Mouse (Mus musculus): ENCODE results near the gene Ermp1. TPM values are rescaled to one million over a fixed set of nuclear protein-coding genes. Genes with fewer than 3 reads are reported as not detected.
A peak's percentile ranks its signal among the peaks of the same experiment; 100 is the strongest.

Gene Ermp1
- polyA plus RNA-seq, 1 experiment: 11.7 TPM

DNA sequence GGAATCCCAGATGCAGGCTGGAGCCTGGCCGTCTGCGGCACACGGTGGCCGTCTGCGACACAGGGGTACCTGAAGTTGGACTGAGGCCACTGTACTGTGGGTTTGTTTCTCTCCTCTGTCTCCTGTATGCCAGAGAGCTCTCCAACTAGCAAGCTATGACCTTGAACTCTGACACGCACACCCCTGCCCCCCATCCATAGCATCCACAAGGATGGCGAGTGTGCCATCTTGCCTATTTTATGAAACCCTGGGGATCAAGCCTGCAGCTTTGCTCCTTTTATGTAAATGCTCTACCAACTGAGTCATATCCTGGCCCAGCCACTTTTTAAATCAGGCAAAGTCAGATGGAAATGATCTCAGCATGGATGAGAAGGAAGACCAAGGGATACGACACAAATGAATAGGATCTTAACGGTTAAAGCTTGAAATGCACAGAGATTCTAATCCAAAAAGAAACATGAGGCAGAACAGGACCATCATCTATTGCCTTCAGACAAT, 5.6 kb upstream of the Ermp1 start:
- Histone ChIP-seq H3K4me1 (ENCODE audit: control insufficient read depth, insufficient read depth, low read length) (no peaks in the 10 kb centered on the region), H3K27ac (ENCODE audit: insufficient read depth, low read depth, low read length) (no peak overlapping the region), H3K4me3 (ENCODE audit: insufficient read depth, low read length) (no peak overlapping the region)
- no peak for TF ChIP-seq POLR2A (IDR thresholded peaks at IDR 0.05; ENCODE audit: borderline replicate concordance, low read depth, low read length)

DNA sequence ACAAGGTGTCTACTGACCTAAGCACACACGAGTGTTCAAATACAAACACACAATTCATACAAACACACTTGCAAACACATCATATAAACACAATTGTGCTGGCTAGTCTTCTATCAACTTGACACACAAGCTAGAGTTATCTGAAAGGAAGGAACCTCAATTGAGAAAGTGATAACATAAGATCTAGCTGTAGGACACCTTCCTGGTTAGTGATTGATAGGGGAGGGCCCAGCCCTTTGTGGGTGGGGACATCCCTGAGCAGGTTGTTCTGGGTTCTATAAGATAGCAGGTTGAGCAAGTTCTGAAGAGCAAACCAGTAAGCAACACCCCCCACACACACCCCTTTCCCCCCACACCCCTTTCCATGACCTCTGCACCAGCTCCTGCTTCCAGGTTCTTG, 1.5 kb upstream of the Ermp1 start:
- no peak for TF ChIP-seq POLR2A (IDR thresholded peaks at IDR 0.05; ENCODE audit: borderline replicate concordance, low read depth, low read length)
- no peak for TF ChIP-seq CTCF (IDR thresholded peaks at IDR 0.05; ENCODE audit: low read depth, low read length)
- Histone ChIP-seq H3K4me1 (ENCODE audit: control insufficient read depth, insufficient read depth, low read length) (no peaks in the 10 kb centered on the region), H3K27ac (ENCODE audit: insufficient read depth, low read depth, low read length) (no peak overlapping the region), H3K4me3 (ENCODE audit: insufficient read depth, low read length) (no peak overlapping the region)

GRCm38 (mm10) chr19:29648550-29648914, 317 bp upstream of the Ermp1 start:
- Histone ChIP-seq H3K4me3 (ENCODE audit: insufficient read depth, low read length) (no peak overlapping the region), H3K27ac (ENCODE audit: insufficient read depth, low read depth, low read length) (no peak overlapping the region), H3K4me1 (ENCODE audit: control insufficient read depth, insufficient read depth, low read length) (no peaks in the 10 kb centered on the region)
- TF ChIP-seq POLR2A (IDR thresholded peaks at IDR 0.05; ENCODE audit: borderline replicate concordance, low read depth, low read length): no peak
- TF ChIP-seq CTCF (IDR thresholded peaks at IDR 0.05; ENCODE audit: low read depth, low read length): no peak

DNA sequence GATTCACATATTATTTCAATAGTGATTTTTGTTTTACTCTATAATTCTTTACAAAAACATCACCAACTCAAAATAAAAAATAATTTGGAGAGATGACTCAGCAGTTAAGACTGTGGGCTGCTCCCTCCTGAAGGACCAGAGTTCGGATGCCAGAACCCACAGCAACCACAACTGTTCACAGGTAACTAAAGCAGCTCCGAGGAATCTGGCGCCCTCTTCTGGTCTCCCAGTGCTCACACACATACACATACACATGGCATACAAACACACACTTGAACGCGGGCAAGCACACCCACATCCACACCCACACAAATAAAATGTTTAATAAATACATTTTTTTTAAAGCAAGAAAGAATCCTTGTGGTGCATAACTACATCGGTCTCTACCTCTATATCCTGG, 3.5 kb downstream of the Ermp1 start:
- Histone ChIP-seq H3K27ac (ENCODE audit: insufficient read depth, low read depth, low read length) (no peak overlapping the region), H3K4me3 (ENCODE audit: insufficient read depth, low read length) (no peak overlapping the region), H3K4me1 (ENCODE audit: control insufficient read depth, insufficient read depth, low read length) (peaks cover 12% of the 10 kb centered on the region)
- TF ChIP-seq CTCF (IDR thresholded peaks at IDR 0.05; ENCODE audit: low read depth, low read length) (peak; percentile 50), POLR2A (IDR thresholded peaks at IDR 0.05; ENCODE audit: borderline replicate concordance, low read depth, low read length) (no peak)

- peaks cover 12% of the 10 kb centered on the region for H3K4me1 ChIP-seq (ENCODE audit: control insufficient read depth, insufficient read depth, low read length)
- H3K4me3 ChIP-seq (ENCODE audit: insufficient read depth, low read length): no peak overlapping the region
- no peak overlapping the region for H3K27ac ChIP-seq (ENCODE audit: insufficient read depth, low read depth, low read length)
- TF ChIP-seq CTCF (IDR thresholded peaks at IDR 0.05; ENCODE audit: low read depth, low read length): no peak
- no peak for TF ChIP-seq POLR2A (IDR thresholded peaks at IDR 0.05; ENCODE audit: borderline replicate concordance, low read depth, low read length)
Observed at GRCm38 (mm10) chr19:29643194-29643922, 4.9 kb downstream of the Ermp1 start.

DNA sequence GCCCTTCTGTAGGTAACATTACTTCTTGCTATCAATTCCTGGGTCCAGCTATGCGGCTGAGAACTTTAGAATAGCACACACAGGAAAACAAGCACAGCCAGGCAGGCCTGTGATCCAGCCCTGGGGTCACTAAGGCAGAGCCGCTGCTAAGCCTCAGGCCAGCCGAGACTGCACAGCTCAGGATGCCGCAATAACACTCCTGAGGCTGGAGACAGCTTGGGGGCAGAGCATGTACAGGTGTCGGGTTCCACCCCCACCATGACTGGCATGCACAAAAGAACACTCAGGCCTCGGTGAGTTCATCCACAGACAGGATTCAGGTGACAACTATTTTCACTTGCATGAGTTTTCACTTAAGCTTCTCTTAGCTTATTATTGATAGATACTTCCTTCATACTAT, 6.0 kb downstream of the Ermp1 start:
- no peak for TF ChIP-seq CTCF (IDR thresholded peaks at IDR 0.05; ENCODE audit: low read depth, low read length)
- no peak for TF ChIP-seq POLR2A (IDR thresholded peaks at IDR 0.05; ENCODE audit: borderline replicate concordance, low read depth, low read length)
- Histone ChIP-seq H3K4me3 (ENCODE audit: insufficient read depth, low read length) (no peak overlapping the region), H3K27ac (ENCODE audit: insufficient read depth, low read depth, low read length) (no peak overlapping the region), H3K4me1 (ENCODE audit: control insufficient read depth, insufficient read depth, low read length) (peaks cover 12% of the 10 kb centered on the region)

GRCm38 (mm10) chr19:29641510-29641909, 6.7 kb downstream of the Ermp1 start:
- Histone ChIP-seq H3K4me3 (ENCODE audit: insufficient read depth, low read length) (no peak overlapping the region), H3K27ac (ENCODE audit: insufficient read depth, low read depth, low read length) (no peak overlapping the region), H3K4me1 (ENCODE audit: control insufficient read depth, insufficient read depth, low read length) (peaks cover 12% of the 10 kb centered on the region)
- no peak for TF ChIP-seq POLR2A (IDR thresholded peaks at IDR 0.05; ENCODE audit: borderline replicate concordance, low read depth, low read length)
- TF ChIP-seq CTCF (IDR thresholded peaks at IDR 0.05; ENCODE audit: low read depth, low read length): no peak

- Histone ChIP-seq H3K27ac (ENCODE audit: insufficient read depth, low read depth, low read length) (peak overlapping the region; percentile 59), H3K4me1 (ENCODE audit: control insufficient read depth, insufficient read depth, low read length) (peaks cover 12% of the 10 kb centered on the region), H3K4me3 (ENCODE audit: insufficient read depth, low read length) (peak overlapping the region; percentile 41)
- TF ChIP-seq POLR2A (IDR thresholded peaks at IDR 0.05; ENCODE audit: borderline replicate concordance, low read depth, low read length) (no peak), CTCF (IDR thresholded peaks at IDR 0.05; ENCODE audit: low read depth, low read length) (no peak)
Observed at GRCm38 (mm10) chr19:29641055-29641454, 7.2 kb downstream of the Ermp1 start.

DNA sequence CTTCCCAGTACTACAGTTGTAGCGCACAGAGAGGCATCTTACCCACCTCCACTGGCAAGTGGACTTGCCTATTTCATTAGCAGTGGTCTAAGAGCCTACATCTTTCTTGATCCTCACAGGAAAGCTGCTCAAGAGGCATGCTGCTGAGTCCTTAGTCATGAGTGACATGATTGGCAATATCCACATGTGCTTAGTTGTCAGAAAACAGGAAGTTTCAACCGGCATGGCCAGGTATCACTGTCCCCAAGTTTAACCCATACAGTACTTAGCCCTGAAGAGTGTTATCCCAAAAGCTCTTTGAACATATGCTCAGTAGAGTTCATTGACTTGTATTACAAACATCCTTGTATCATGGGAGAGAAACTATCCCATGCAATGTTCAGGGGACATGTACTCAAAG, 36.1 kb downstream of the Ermp1 start:
- TF ChIP-seq POLR2A (IDR thresholded peaks at IDR 0.05; ENCODE audit: borderline replicate concordance, low read depth, low read length) (no peak), CTCF (IDR thresholded peaks at IDR 0.05; ENCODE audit: low read depth, low read length) (no peak)
- H3K4me3 ChIP-seq (ENCODE audit: insufficient read depth, low read length): no peak overlapping the region
- no peak overlapping the region for H3K27ac ChIP-seq (ENCODE audit: insufficient read depth, low read depth, low read length)
- 0 out of 2 replicates have a peak, but pooled peaks cover 4% of the 10 kb centered on the region for H3K4me1 ChIP-seq (ENCODE audit: control insufficient read depth, insufficient read depth, low read length)

DNA sequence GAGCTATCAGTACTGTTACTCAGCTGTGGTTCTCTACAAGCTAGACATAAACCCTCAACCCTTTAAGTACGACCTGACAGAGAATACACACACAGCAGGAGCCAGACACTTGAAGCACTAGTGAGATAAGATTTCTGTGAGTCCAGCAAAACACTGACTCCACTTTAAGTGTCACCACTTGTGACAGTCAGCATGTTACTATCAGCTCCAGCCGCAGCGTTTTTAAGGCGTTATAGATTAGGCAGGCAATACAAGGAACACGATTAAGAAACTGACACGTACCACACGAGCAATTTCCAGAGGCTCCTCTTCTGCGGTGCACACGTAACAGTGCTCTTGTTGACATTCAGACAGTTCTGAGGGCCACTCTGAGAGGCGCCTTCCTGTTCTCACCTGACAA, 37.3 kb downstream of the Ermp1 start:
- no peak overlapping the region for H3K27ac ChIP-seq (ENCODE audit: insufficient read depth, low read depth, low read length)
- H3K4me1 ChIP-seq (ENCODE audit: control insufficient read depth, insufficient read depth, low read length): 0 out of 2 replicates have a peak, but pooled peaks cover 4% of the 10 kb centered on the region
- no peak overlapping the region for H3K4me3 ChIP-seq (ENCODE audit: insufficient read depth, low read length)
- TF ChIP-seq CTCF (IDR thresholded peaks at IDR 0.05; ENCODE audit: low read depth, low read length) (no peak), POLR2A (IDR thresholded peaks at IDR 0.05; ENCODE audit: borderline replicate concordance, low read depth, low read length) (no peak)
